Mouse (Mus musculus) lung, embryonic 16.5 days (tissue): ENCODE results near the gene Baiap2l2. TPM values are rescaled to one million over a fixed set of nuclear protein-coding genes. Genes with fewer than 3 reads are reported as not detected.

Experiments used
- ATAC-seq: fragments of 200-750 bp; cut with Nextera tagmentation; 2 replicates; pipeline ENCODE4 v1.8.0; 2017; ENCODE audit warnings: low read depth, mild to moderate bottlenecking, moderate library complexity
- H3K27ac ChIP-seq: fragments of 300-500 bp; sonication (generic); 2 replicates; pipeline ENCODE4 v1.5.1; 2014; ENCODE audit warnings: mild to moderate bottlenecking, control low read depth, low read length
- H3K27me3 ChIP-seq: fragments of 300-500 bp; sonication (generic); 2 replicates; pipeline ENCODE4 v1.6.1; 2014; ENCODE audit warnings: low read depth, low read length, mixed read lengths; ENCODE audit not compliant: control insufficient read depth, insufficient read depth
- H3K36me3 ChIP-seq: fragments of 300-500 bp; sonication (generic); 2 replicates; pipeline ENCODE4 v1.6.1; 2014; ENCODE audit warnings: low read length; ENCODE audit not compliant: control insufficient read depth, insufficient read depth
- H3K4me1 ChIP-seq: fragments of 300-500 bp; sonication (generic); replicated peaks from 2 replicates; pipeline ENCODE4 v1.6.1; 2014; ENCODE audit warnings: low read length, mixed read lengths; ENCODE audit not compliant: control insufficient read depth, insufficient read depth
- H3K4me2 ChIP-seq: fragments of 300-500 bp; sonication (generic); 2 replicates; pipeline ENCODE4 v1.6.1; 2014; ENCODE audit warnings: low read depth, low read length, control low read depth
- H3K4me3 ChIP-seq: fragments of 300-500 bp; sonication (generic); 2 replicates; pipeline ENCODE4 v1.5.1; 2014; ENCODE audit warnings: mild to moderate bottlenecking, low read length, control low read depth
- H3K9ac ChIP-seq: fragments of 300-500 bp; sonication (generic); 2 replicates; pipeline ENCODE4 v1.6.1; 2014; ENCODE audit warnings: low read length, control low read depth
- H3K9me3 ChIP-seq: fragments of 300-500 bp; sonication (generic); 2 replicates; pipeline ENCODE4 v1.6.1; 2016; ENCODE audit warnings: low read length; ENCODE audit not compliant: control insufficient read depth
- whole genome bisulfite sequencing: fragments of 180-500 bp; shearing (Covaris S2); extraction: QIAGEN DNeasy Blood & Tissue Kit; methylation state at CpG from one replicate; pipeline ENCODE4 v1.1.7; 2014; 5-methylcytosine and 5-hydroxymethylcytosine counted together
- polyA plus RNA-seq: library from polyadenylated mRNA; unstranded; fragments of >200 nt; fragmentation: Nextera tagmentation; extraction: Ambion mirVana; gene quantifications from 2 replicates; pipeline ENCODE4 v1.2.1, GENCODE M21; 2015

The Baiap2l2 gene
- polyA plus RNA-seq, 1 experiment from 2014 or later, result 4.1 TPM

DNA sequence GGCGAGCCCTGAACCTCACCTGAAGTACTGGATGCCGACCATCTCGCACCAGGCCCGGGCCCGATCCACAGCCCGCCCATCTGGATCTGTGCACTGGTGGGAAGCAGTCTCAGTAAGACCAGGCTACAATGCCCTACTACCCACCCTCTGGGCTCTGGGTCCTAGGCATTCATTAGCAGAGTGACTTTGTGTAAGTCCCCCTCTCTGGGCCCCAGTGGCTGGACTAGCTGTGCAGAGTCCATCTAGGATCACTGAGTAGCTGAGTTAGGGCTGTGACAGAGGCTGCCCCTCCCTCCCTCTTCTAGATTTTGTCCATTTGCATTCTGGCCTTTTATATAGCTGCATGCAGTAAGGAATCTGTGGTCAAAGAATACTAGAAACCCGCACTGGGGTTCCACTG lies 1.8 kb upstream of the Baiap2l2 start:
- no peak overlapping the region for H3K4me3 ChIP-seq
- H3K27ac ChIP-seq, result no peak overlapping the region
- 85% methylated on average over 7 of the region's 7 CpGs for WGBS
- H3K27me3 ChIP-seq, result no peaks in the 10 kb centered on the region
- no peaks in the 10 kb centered on the region; the same call in 1 of the 2 replicates for H3K36me3 ChIP-seq
- no peak overlapping the region for H3K4me2 ChIP-seq
- no peak for ATAC-seq
- 0 out of 2 replicates have a peak, but pooled peaks cover 4% of the 10 kb centered on the region for H3K4me1 ChIP-seq
- no peak overlapping the region for H3K9ac ChIP-seq
- no peaks in the 10 kb centered on the region for H3K9me3 ChIP-seq

- Histone ChIP-seq H3K4me3 (no peak overlapping the region), H3K4me1 (peaks cover 8% of the 10 kb centered on the region; the same call in 1 of the 2 replicates), H3K9me3 (no peaks in the 10 kb centered on the region), H3K27ac (no peak overlapping the region), H3K27me3 (no peaks in the 10 kb centered on the region), H3K9ac (no peak overlapping the region), H3K4me2 (no peak overlapping the region), H3K36me3 (no peaks in the 10 kb centered on the region; the same call in 1 of the 2 replicates)
- 79% methylated on average over 7 of the region's 7 CpGs for WGBS
- ATAC-seq, result no peak
Measured at GRCm38 (mm10) chr15:79286141-79286540, 804 bp upstream of the Baiap2l2 start.

DNA sequence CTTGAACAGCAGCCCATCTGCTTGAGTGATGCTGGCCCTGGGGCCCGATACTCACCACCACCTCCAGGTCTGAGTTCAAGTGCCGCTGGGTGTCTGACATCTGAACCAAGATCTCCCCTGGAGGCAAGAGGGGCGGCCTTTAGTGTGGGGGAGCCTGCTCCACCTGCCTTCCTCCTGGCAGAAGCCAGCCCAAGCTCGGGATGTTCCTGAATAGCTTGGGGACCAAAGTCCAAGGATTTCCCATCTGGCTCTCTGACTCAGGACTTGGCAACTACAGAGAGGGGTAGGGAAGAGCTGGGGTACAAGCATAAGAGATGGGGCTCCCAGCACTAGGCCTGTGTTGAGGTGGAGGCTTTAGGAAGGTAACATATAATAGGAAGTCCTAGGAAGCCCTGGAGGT lies 2.0 kb downstream of the Baiap2l2 start:
- no peaks in the 10 kb centered on the region for H3K9me3 ChIP-seq
- peaks cover 8% of the 10 kb centered on the region; the same call in 1 of the 2 replicates for H3K4me1 ChIP-seq
- no peaks in the 10 kb centered on the region for H3K36me3 ChIP-seq
- H3K27me3 ChIP-seq, result no peaks in the 10 kb centered on the region
- WGBS, result 75% methylated on average over 4 of the region's 4 CpGs
- H3K4me2 ChIP-seq, result no peak overlapping the region
- no peak for ATAC-seq
- no peak overlapping the region for H3K27ac ChIP-seq
- no peak overlapping the region for H3K4me3 ChIP-seq
- H3K9ac ChIP-seq, result no peak overlapping the region

DNA sequence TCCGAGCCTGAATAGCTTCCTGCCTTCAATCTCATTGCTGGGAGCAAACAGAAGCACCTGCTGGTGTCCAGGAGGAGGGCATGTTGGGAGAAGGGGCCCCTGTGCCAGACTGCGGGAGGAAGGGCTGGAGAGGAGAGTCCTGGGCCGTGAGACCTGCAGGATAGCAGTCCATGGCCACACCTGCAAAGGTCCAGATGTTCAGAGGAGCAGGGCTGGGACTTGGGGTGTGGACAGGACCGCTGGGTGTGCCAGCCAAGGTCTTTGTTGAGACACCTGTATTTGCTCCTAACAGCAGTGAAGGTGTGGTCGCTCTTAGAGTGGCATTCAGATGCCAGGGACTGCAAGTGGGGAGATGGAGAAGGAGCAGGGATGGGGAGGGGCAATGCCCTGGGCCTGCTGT lies 2.9 kb downstream of the Baiap2l2 start:
- no peak for ATAC-seq
- peak overlapping the region; percentile 30; the same call in 1 of the 2 replicates for H3K27ac ChIP-seq
- H3K4me2 ChIP-seq, result no peak overlapping the region
- H3K4me3 ChIP-seq, result no peak overlapping the region
- H3K4me1 ChIP-seq, result peaks cover 8% of the 10 kb centered on the region; the same call in 1 of the 2 replicates
- H3K36me3 ChIP-seq, result no peaks in the 10 kb centered on the region
- H3K9ac ChIP-seq, result no peak overlapping the region
- WGBS, result 69% methylated on average over 5 of the region's 5 CpGs
- H3K9me3 ChIP-seq, result no peaks in the 10 kb centered on the region
- H3K27me3 ChIP-seq, result no peaks in the 10 kb centered on the region

- Histone ChIP-seq H3K27me3 (no peaks in the 10 kb centered on the region), H3K27ac (peak overlapping the region; percentile 92), H3K4me2 (no peak overlapping the region), H3K4me1 (peaks cover 8% of the 10 kb centered on the region; the same call in 1 of the 2 replicates), H3K9ac (no peak overlapping the region; the same call in 1 of the 2 replicates), H3K9me3 (no peaks in the 10 kb centered on the region), H3K36me3 (no peaks in the 10 kb centered on the region), H3K4me3 (no peak overlapping the region)
- WGBS, result 59% methylated on average over 1 of the region's 1 CpGs
- ATAC-seq, result peak; percentile 89
Measured at GRCm38 (mm10) chr15:79281389-79281788, 3.9 kb downstream of the Baiap2l2 start.

- Histone ChIP-seq H3K4me3 (no peak overlapping the region), H3K9ac (no peak overlapping the region), H3K4me2 (no peak overlapping the region), H3K27ac (peak overlapping the region; percentile 79), H3K9me3 (no peaks in the 10 kb centered on the region), H3K27me3 (no peaks in the 10 kb centered on the region), H3K36me3 (no peaks in the 10 kb centered on the region), H3K4me1 (peaks cover 8% of the 10 kb centered on the region; the same call in 1 of the 2 replicates)
- peak; percentile 46 for ATAC-seq
- 39% methylated on average over 5 of the region's 5 CpGs for WGBS
Measured at GRCm38 (mm10) chr15:79280850-79281249, 4.5 kb downstream of the Baiap2l2 start.

- H3K36me3 ChIP-seq, result no peaks in the 10 kb centered on the region
- H3K27ac ChIP-seq, result no peak overlapping the region
- H3K4me3 ChIP-seq, result no peak overlapping the region
- no peaks in the 10 kb centered on the region for H3K9me3 ChIP-seq
- H3K4me2 ChIP-seq, result no peak overlapping the region
- ATAC-seq, result no peak
- 31% methylated on average over 6 of the region's 6 CpGs for WGBS
- H3K4me1 ChIP-seq, result peaks cover 7% of the 10 kb centered on the region; the same call in 1 of the 2 replicates
- H3K27me3 ChIP-seq, result no peaks in the 10 kb centered on the region
- no peak overlapping the region for H3K9ac ChIP-seq
Measured at GRCm38 (mm10) chr15:79280209-79280608, 5.1 kb downstream of the Baiap2l2 start.

- peak; percentile 21; the same call in 1 of the 2 replicates for ATAC-seq
- no peaks in the 10 kb centered on the region for H3K27me3 ChIP-seq
- H3K9ac ChIP-seq, result no peak overlapping the region
- no peak overlapping the region for H3K4me3 ChIP-seq
- WGBS, result 41% methylated on average over 10 of the region's 10 CpGs
- H3K27ac ChIP-seq, result no peak overlapping the region
- H3K4me1 ChIP-seq, result peaks cover 5% of the 10 kb centered on the region; the same call in 1 of the 2 replicates
- H3K9me3 ChIP-seq, result no peaks in the 10 kb centered on the region
- H3K4me2 ChIP-seq, result no peak overlapping the region
- no peaks in the 10 kb centered on the region for H3K36me3 ChIP-seq
Measured at GRCm38 (mm10) chr15:79277728-79278127, 7.6 kb downstream of the Baiap2l2 start.

- Histone ChIP-seq H3K9ac (no peak overlapping the region), H3K36me3 (no peaks in the 10 kb centered on the region), H3K4me3 (no peak overlapping the region), H3K4me2 (no peak overlapping the region), H3K9me3 (no peaks in the 10 kb centered on the region), H3K27me3 (peaks cover 2% of the 10 kb centered on the region), H3K4me1 (peaks cover 7% of the 10 kb centered on the region; the same call in 1 of the 2 replicates), H3K27ac (no peak overlapping the region)
- 46% methylated on average over 10 of the region's 10 CpGs for WGBS
- ATAC-seq, result no peak
Measured at GRCm38 (mm10) chr15:79273020-79273419, 12.3 kb downstream of the Baiap2l2 start.
